Mouse (Mus musculus): ENCODE results near the gene Mrpl40.
"Not testable (repeated sequence)": the region's sequence is repeated elsewhere in the genome, so short reads cannot be mapped to it uniquely, and the experiment has no call there.

Mrpl40 gene

DNA sequence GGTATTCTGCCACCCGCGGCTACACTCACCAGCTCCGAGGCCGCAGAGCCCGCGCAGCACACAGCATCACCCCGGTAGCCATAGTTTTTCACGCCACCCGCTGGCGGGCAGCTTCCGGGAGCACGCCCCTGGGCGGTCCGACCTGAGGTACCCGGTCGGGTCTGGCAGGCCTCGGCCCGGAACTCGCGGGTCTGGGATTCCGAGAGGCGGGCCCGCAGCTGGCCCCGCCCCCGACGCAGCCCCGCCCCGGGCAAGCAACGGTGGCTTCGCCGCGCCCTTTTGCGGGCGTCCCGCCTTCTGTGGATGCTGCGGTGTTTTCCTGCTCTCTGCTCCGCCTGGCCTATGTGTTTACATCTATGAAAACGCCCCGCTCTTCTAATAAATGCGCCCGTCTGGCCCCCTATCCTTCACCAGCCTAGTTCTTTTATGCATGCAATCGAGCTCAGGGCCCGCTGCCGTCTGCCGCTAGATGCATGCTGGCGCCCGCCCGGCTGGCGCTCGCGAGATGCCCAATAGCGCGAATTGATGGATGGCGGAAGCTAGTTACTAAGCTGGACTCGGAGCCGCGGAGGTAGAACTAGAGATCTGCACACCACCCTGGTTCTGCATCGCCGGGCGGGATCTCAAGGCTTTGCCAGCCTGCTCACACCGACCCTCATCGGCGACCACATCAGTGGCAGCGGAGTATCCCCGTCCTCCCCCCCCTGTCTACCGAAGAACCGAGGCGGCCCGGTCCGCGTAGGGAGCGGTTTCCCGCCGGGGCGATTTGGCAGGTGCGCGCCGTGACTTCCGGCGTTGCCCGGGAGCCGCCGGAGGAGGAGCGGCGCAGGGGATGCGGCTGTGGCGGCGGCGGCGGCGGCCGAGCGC lies at the start of gene Mrpl40, which contains the start of gene Hira:
Gene Mrpl40 (minus strand): TSS at position 421 of the 867 bp plus-strand sequence.
Gene Hira (plus strand): TSS at position 596 of the 867 bp plus-strand sequence.
- DNase-seq (ENCODE audit: low spot score in 2 of 2), result peak; percentile 94 to 95

DNA sequence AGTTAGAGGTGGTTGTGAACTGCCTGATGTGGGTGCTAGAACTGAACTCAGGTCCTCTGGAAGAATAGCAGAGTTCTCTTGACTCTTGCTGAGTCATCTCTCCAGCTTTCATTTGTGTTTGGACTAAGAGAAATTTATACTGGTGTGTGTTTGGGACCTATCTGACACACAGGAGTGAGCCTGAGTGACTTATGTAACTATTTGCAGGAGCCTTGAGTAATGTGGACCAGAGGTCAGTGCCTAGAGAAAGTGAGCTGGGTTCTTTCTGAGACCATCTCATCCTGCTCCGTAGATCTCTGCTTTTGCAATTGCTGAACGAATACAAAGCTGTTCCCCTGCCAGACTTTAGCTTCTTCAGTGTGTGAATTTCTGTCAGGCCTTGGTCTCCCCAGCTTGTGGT lies 45.1 kb upstream of the Mrpl40 start:
- DNase-seq (ENCODE audit: low spot score in 2 of 2), result no peak

- DNase-seq (ENCODE audit: low spot score in 2 of 2), result no peak
Observed at GRCm38 (mm10) chr16:18916064-18916463, 39.4 kb upstream of the Mrpl40 start.

DNA sequence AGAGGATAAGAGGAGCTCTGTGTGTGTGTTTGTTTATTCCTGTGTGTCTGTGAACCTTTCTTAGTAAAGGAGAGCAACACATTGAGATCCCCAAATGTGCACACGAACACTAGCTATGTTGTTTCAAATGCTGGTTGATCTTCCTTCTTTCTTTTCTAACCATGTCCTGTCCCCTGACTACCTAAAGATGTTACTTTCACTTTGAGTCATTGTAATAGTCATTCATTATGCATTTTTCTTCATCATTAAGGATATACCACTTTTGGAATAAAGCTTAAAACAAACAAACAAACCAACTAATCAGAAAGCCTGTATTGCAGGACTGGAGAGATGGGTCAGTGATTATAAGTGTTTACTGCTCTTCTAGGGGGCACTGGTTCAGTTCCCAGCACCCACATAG lies 29.0 kb upstream of the Mrpl40 start:
- DNase-seq (ENCODE audit: low spot score in 2 of 2), result no peak

- DNase-seq (ENCODE audit: low spot score in 2 of 2), result no peak
Observed at GRCm38 (mm10) chr16:18896429-18896828, 19.8 kb upstream of the Mrpl40 start.

DNA sequence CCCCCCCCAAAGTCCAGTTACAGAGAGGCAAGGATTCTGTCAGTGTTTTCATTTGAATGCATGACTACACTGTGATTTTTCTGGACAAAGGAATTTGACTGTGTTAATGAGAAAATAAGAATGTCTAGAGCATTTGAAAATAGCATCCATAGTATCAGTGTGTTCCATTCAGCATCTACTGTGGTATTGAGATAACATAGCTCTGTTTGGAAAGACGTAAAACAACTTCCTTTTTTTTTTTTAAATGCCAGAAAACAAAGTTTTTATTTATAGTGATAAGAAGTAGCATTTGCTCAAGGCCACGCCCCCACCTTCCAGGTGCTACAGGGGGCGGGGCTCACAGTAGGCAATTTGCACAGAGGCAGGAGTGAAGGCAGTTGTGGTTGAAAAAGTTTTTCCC lies 18.6 kb upstream of the Mrpl40 start:
- DNase-seq (ENCODE audit: low spot score in 2 of 2), result no peak

GRCm38 (mm10) chr16:18893840-18894372 lies 17.2 kb upstream of the Mrpl40 start:
- DNase-seq (ENCODE audit: low spot score in 2 of 2), result no peak

- no peak for DNase-seq (ENCODE audit: low spot score in 2 of 2)
Observed at GRCm38 (mm10) chr16:18884044-18884443, 7.4 kb upstream of the Mrpl40 start.

- DNase-seq (ENCODE audit: low spot score in 2 of 2), result no peak
Observed at GRCm38 (mm10) chr16:18878091-18878720, 1.5 kb upstream of the Mrpl40 start.

DNA sequence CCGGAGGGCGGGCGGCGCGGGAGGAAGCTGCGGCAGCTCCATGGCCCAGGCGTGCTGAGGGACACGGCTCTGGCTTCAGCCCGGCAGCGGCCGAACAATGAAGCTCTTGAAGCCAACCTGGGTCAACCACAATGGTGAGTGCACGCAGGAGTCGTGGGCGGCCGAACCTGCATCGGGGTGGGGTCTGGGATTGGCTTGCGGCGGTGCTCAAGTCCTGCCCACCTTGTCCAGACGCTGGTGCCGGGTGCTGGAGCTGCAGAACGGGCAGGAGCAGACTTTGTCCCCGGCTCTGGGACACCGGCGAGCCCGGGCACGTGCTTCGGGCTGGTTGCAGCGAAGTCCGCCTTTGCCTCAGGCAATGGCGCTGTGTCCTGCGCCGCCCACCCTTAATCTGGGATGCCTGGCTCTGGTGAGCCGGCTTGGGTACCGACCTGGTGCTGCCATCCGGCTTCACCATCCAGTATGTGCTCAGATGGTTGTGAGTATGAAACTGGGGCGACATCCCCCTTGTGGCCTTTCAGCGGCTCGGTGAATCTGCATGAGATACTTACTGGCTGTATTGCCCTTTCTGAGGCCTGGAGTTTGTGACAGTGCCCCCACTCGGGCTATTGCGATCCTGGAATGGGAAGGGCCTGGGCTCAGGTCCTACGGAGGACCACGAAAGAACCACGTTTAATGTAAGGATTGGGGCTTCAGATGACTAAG lies 876 bp upstream of the Mrpl40 start:
- peak; percentile 41 to 61 for DNase-seq (ENCODE audit: low spot score in 2 of 2)

- no peak for DNase-seq (ENCODE audit: low spot score in 2 of 2)
Observed at GRCm38 (mm10) chr16:18876091-18876441, 596 bp downstream of the Mrpl40 start.

GRCm38 (mm10) chr16:18870495-18870894 lies 6.2 kb downstream of the Mrpl40 start:
- not testable (repeated sequence) for DNase-seq (ENCODE audit: low spot score in 2 of 2)

DNA sequence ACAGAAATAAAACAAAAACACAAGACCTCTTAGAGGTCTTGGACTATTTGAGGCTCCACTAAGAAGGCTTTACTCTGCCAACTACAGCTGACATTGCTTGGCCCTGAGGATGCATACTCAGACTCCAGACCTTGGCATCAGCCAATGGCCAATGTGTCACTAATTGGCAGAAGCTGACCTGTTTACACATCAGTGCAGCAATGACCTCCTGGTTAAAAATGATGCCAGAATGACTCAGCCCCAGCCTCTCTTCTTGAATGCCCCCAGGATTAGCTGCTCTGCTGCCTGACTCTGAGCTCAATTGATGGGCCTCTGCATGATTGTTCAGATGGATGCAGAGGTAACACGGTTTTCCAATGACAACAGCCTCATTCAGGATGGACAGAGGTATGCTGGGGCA lies 16.5 kb downstream of the Mrpl40 start:
- DNase-seq (ENCODE audit: low spot score in 2 of 2), result no peak

- no peak for DNase-seq (ENCODE audit: low spot score in 2 of 2)
Observed at GRCm38 (mm10) chr16:18858551-18858950, 18.1 kb downstream of the Mrpl40 start.

DNA sequence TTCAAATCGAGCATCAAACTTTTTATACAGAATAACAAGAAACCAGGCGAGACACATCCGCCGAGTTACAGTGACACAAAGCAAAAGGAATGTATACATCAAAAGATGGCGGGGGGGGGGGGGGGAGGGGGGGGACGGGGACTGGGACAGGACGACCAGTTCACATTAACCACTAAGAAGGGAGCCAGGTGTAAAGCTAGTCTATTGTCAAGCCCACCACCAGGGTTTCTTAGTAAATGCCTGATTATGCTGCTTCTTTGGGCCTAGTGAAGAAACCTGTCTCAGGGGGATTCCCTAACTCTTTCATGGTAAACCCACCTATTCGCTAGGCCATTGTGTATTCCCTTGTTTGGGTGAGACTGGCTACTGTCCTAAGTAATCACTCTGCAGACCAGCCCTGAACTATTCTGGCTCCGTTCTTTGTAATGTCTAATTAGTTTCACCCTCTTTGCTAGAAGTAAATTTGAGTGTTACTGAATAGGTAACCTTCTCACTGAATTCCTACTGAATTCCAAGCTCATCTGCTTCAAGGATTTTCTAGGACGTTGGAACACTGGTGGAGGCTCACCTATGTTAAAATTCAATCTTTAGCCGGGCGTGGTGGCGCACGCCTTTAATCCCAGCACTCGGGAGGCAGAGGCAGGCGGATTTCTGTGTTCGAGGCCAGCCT lies 27.0 kb downstream of the Mrpl40 start:
- DNase-seq (ENCODE audit: low spot score in 2 of 2), result not testable (repeated sequence)

- DNase-seq (ENCODE audit: low spot score in 2 of 2), result no peak
Observed at GRCm38 (mm10) chr16:18846301-18846820, 30.3 kb downstream of the Mrpl40 start.

- DNase-seq (ENCODE audit: low spot score in 2 of 2), result no peak
Observed at GRCm38 (mm10) chr16:18838346-18838745, 38.3 kb downstream of the Mrpl40 start.

DNA sequence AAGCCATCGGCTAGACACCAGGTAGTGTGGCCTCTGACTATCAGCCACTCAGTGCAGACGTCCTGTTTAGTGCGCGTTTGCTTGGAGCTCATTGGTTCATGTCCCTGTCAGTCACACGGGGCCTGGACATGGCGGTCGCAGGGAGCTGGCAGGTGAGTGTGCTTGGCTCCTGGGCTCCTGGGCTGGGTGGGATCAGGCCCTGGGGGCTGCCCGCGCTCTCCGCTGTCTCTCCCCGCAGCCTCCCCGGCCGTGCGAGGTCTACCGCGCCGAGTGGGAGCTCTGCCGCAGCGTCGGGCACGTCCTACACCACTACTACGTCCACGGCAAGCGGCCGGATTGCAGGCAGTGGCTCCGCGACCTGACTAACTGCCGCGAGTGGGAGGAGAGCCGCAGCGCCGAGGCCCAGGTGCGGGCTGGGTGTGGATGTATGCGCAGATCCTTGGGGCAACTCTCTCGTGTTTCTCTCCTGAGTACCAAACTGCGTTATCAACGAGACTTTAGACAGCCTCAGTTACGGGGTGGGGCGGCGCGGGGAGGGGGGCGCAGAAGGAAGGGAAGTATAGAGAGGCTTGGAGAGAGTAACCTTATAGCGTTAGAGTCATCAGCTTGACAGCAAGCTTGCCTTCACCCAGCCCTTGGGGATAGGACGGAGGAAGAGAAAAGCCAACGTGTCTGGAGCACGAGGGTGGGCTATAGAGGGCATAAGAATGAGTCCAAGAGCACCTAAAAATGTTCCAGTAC lies 40.0 kb downstream of the Mrpl40 start, which contains the start of the genes 2510002D24Rik and Gm28539:
Gene 2510002D24Rik (plus strand): TSS at position 111 of the 741 bp plus-strand sequence.
Gene Gm28539 (plus strand): TSS at position 117 of the 741 bp plus-strand sequence.
- peak; percentile 83 to 93 for DNase-seq (ENCODE audit: low spot score in 2 of 2)

- DNase-seq (ENCODE audit: low spot score in 2 of 2), result no peak
Observed at GRCm38 (mm10) chr16:18836073-18836467, 40.6 kb downstream of the Mrpl40 start.

GRCm38 (mm10) chr16:18833486-18833885 lies 43.2 kb downstream of the Mrpl40 start:
- no peak for DNase-seq (ENCODE audit: low spot score in 2 of 2)
